Mouse (Mus musculus) subcutaneous adipose tissue, adult 2 months (tissue): Measurements from ENCODE around the gene Cept1. TPM values are rescaled to one million over a fixed set of nuclear protein-coding genes. Genes with fewer than 3 reads are reported as not detected.

Experiments used
- polyA plus RNA-seq: library from polyadenylated mRNA; depleted of rRNA; stranded (reverse); fragments of >200 nt; gene quantifications from 2 replicates; pipeline ENCODE4 v1.2.3, GENCODE M21; 2012; ENCODE audit warnings: low replicate concordance; rRNA removed

The Cept1 gene
- polyA plus RNA-seq = 22.9 and 24.4 TPM in 2 replicates

GRCm38 (mm10) chr3:106547171-106547923 lies at the start of gene Cept1, which contains the start of gene Dram2:
TSS of gene Cept1 (minus strand) at chr3:106547802.
TSS of gene Dram2 (plus strand) at chr3:106547798.

DNA sequence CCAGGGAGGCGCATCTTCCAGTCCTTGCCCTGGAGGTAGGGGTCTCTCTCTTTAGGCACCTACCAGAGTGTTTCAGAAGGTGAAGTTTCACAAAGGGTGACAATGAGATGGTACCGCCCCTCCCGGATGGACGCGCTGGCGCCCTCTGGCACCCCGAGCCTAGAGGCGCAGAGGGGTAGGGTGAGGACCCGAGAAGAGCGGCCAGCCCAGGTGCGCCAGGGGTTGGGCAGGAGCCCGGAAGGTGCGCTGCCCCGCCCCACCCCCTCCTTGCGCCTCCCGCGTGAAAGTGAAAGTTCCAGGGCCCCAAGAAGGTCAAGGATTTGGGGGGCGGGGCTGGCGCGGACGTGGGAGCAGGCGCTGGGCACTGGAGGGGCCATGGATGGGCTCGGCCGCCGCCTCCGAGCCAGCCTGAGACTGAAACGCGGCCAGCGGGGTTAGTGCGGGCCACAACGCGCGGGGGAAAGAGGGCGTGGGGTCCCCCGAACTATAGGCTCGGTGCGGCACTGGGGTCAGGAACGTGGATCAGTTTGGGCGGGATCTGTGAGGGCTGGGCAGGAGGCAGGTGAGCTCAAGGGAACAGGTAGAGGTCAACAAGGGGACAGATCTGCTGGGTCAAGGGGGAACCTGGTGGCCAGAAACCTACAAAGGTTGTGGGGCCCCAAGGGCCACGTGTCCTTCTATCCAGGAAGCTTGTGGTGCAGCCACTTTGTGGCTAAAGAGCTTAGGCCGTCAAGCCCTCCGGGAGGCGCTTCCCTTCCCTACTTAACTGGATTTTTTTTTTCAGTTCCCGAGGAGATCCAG lies 65.1 kb downstream of the Cept1 start, which contains the start of gene Dennd2d:
Gene Dennd2d, plus strand, starts transcription at position 125 of the 801 bp plus-strand sequence.

Other genes with a start within 250 kb of the Cept1 start
- gene Chil6, start 141.6 kb downstream of the Cept1 start, polyA plus RNA-seq = not detected in 2 replicates
- 6.7 and 8.7 TPM in 2 replicates for gene Dennd2d, start 65.4 kb downstream of the Cept1 start, polyA plus RNA-seq
- 69.6 and 110 TPM in 2 replicates for gene Dram2, start within 50 bp of the Cept1 start, polyA plus RNA-seq
- gene Lrif1, start 137.2 kb upstream of the Cept1 start, polyA plus RNA-seq = 2.1 and 3.2 TPM in 2 replicates
- gene Cd53, start 242.3 kb upstream of the Cept1 start, polyA plus RNA-seq = 13.1 and 17.1 TPM in 2 replicates